Mouse (Mus musculus) bone marrow macrophage, adult 2 months (primary cell): ENCODE data around the gene Galnt17.

ENCODE experiments used
- CTCF ChIP-seq: IDR thresholded peaks from 2 replicates; pipeline ENCODE4 v1.5.1; 2012; ENCODE audit warnings: low read depth, mild to moderate bottlenecking, low read length, moderate library complexity
- POLR2A ChIP-seq: IDR thresholded peaks from 2 replicates; pipeline ENCODE4 v1.6.1; 2012; ENCODE audit warnings: mild to moderate bottlenecking, low read depth, low read length, borderline replicate concordance

DNA sequence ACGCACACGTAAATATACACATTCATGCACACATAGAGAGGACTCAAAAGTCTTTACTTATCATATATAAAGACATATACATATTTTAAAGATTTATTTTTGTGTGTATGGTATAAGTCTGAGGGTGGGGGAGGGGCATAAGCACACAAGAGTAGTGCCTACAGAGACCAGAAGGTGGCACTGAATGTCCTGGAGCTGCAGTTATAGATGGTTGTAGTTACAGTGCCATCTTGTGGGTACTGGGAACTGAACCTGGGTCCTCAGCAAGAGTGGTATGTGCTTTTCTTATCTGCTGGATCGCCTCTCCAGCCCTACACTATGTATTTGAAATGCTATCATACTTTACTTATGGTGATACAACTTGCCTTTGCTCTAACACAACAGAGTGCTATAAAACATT, 68.5 kb downstream of the Galnt17 start:
- no peak for TF ChIP-seq CTCF
- no peak for TF ChIP-seq POLR2A
